Mouse (Mus musculus) midbrain, embryonic 12.5 days (tissue): ENCODE results near the gene Pfn2. TPM values are rescaled to one million over a fixed set of nuclear protein-coding genes. Genes with fewer than 3 reads are reported as not detected.

ENCODE experiments used
- polyA plus RNA-seq: library from polyadenylated mRNA; unstranded; fragments of >200 nt; fragmentation: Nextera tagmentation; extraction: Ambion mirVana; gene quantifications from 2 replicates; pipeline ENCODE4 v1.2.1, GENCODE M21; 2016

Pfn2 gene
- polyA plus RNA-seq, 1 experiment from 2014 or later, result 349 TPM

Other genes with a start within 250 kb of the Pfn2 start
- gene Commd2, start 196.4 kb downstream of the Pfn2 start, polyA plus RNA-seq, result 81.2 and 89.5 TPM in 2 replicates
- gene Ankub1, start 155.3 kb downstream of the Pfn2 start, polyA plus RNA-seq, result 0.14 TPM in 1 of 2 replicates, not detected in the other
- 52.1 and 60.5 TPM in 2 replicates for gene Rnf13, start 112.0 kb downstream of the Pfn2 start, polyA plus RNA-seq